Mouse (Mus musculus) liver, adult 2 months (tissue): ENCODE measurements around the gene Piwil4. TPM values are rescaled to one million over a fixed set of nuclear protein-coding genes. Genes with fewer than 3 reads are reported as not detected.

ENCODE experiments used
- DNase-seq: peaks from one replicate; pipeline ENCODE4 v3.0.0-alpha.2; 2011; ENCODE audit warnings: low read depth, low spot score; ENCODE audit errors: extremely low read depth
- H3K27ac ChIP-seq: fragments of 200-500 bp; replicated peaks from 2 replicates; pipeline ENCODE4 v1.5.1; 2012; ENCODE audit warnings: low read depth, mild to moderate bottlenecking, control low read depth, inconsistent platforms, low read length; ENCODE audit not compliant: insufficient read depth
- H3K27me3 ChIP-seq: fragments of 200-500 bp; 2 replicates; pipeline ENCODE4 v1.6.1; 2012; ENCODE audit warnings: mild to moderate bottlenecking, moderate library complexity, low read length, inconsistent platforms; ENCODE audit not compliant: control insufficient read depth, insufficient read depth
- H3K36me3 ChIP-seq: fragments of 200-500 bp; 2 replicates; pipeline ENCODE4 v1.6.1; 2012; ENCODE audit warnings: low read length, inconsistent platforms; ENCODE audit not compliant: control insufficient read depth, insufficient read depth
- H3K4me1 ChIP-seq: fragments of 200-500 bp; 2 replicates; pipeline ENCODE4 v1.6.1; 2011; ENCODE audit warnings: low read length; ENCODE audit not compliant: control insufficient read depth, insufficient read depth
- H3K4me3 ChIP-seq: fragments of 200-500 bp; 2 replicates; pipeline ENCODE4 v1.5.1; 2011; ENCODE audit warnings: low read depth, mild to moderate bottlenecking, control low read depth, low read length, moderate library complexity; ENCODE audit not compliant: insufficient read depth
- H3K79me2 ChIP-seq: fragments of 200-500 bp; 2 replicates; pipeline ENCODE4 v1.6.1; 2012; ENCODE audit warnings: inconsistent platforms, mild to moderate bottlenecking, low read length, moderate library complexity; ENCODE audit not compliant: control insufficient read depth, insufficient read depth
- H3K9ac ChIP-seq: fragments of 200-500 bp; 2 replicates; pipeline ENCODE4 v1.6.1; 2012; ENCODE audit warnings: low read depth, mild to moderate bottlenecking, control low read depth, inconsistent platforms, low read length
- CTCF ChIP-seq: fragments of 200-500 bp; IDR thresholded peaks from 2 replicates; pipeline ENCODE4 v1.5.1; 2011; ENCODE audit warnings: low read depth, low read length, control low read depth
- POLR2A ChIP-seq: fragments of 200-500 bp; IDR thresholded peaks from 2 replicates; pipeline ENCODE4 v1.6.1; 2011; ENCODE audit warnings: low read length, control low read depth; ENCODE audit not compliant: insufficient read depth; ENCODE audit errors: extremely low read depth
- WGBS: fragments of 180-500 bp; shearing (Covaris S2); methylation state at CpG from one replicate; pipeline ENCODE4 v1.1.7; 2018; 5-methylcytosine and 5-hydroxymethylcytosine counted together
- polyA plus RNA-seq: library from polyadenylated mRNA; depleted of rRNA; stranded (reverse); fragments of >200 nt; gene quantifications from 2 replicates; pipeline ENCODE4 v1.2.3, GENCODE M21; 2012
- total RNA-seq: library from RNA; depleted of rRNA; stranded (reverse); fragments of >200 nt; gene quantifications from 2 replicates; pipeline ENCODE4 v1.2.3, GENCODE M21; 2014

Gene Piwil4
- total and polyA plus RNA-seq, 2 experiments: not detected

- 78% methylated on average over 7 of the region's 7 CpGs for WGBS
- H3K27ac ChIP-seq: no peak overlapping the region
- no peak for TF ChIP-seq POLR2A
- no peak for TF ChIP-seq CTCF
- H3K9ac ChIP-seq: no peak overlapping the region
- H3K4me3 ChIP-seq: no peak overlapping the region
- H3K79me2 ChIP-seq: no peaks in the 10 kb centered on the region
- H3K4me1 ChIP-seq: no peaks in the 10 kb centered on the region
- H3K36me3 ChIP-seq: no peaks in the 10 kb centered on the region
- H3K27me3 ChIP-seq: no peaks in the 10 kb centered on the region
- DNase-seq: no peak
Observed at GRCm38 (mm10) chr9:14662876-14663275, 77.7 kb downstream of the Piwil4 start.

- DNase-seq: no peak
- 84% methylated on average over 9 of the region's 9 CpGs for WGBS
- Histone ChIP-seq H3K36me3 (no peaks in the 10 kb centered on the region), H3K27me3 (no peaks in the 10 kb centered on the region), H3K4me3 (no peak overlapping the region), H3K4me1 (no peaks in the 10 kb centered on the region), H3K79me2 (no peaks in the 10 kb centered on the region), H3K9ac (no peak overlapping the region), H3K27ac (no peak overlapping the region)
- TF ChIP-seq CTCF: no peak
- TF ChIP-seq POLR2A: no peak
Observed at GRCm38 (mm10) chr9:14662138-14662537, 78.4 kb downstream of the Piwil4 start.

- no peaks in the 10 kb centered on the region for H3K27me3 ChIP-seq
- 46% methylated on average over 2 of the region's 2 CpGs for WGBS
Observed at GRCm38 (mm10) chr9:14657926-14658325, 82.6 kb downstream of the Piwil4 start.

GRCm38 (mm10) chr9:14654010-14654409 lies 86.5 kb downstream of the Piwil4 start:
- no peak overlapping the region for H3K4me3 ChIP-seq
- no peak overlapping the region for H3K9ac ChIP-seq
- no peaks in the 10 kb centered on the region for H3K4me1 ChIP-seq
- no peaks in the 10 kb centered on the region for H3K27me3 ChIP-seq
- H3K36me3 ChIP-seq: no peaks in the 10 kb centered on the region
- peak; percentile 8 for DNase-seq
- H3K79me2 ChIP-seq: no peaks in the 10 kb centered on the region
- 85% methylated on average over 2 of the region's 2 CpGs for WGBS
- no peak overlapping the region for H3K27ac ChIP-seq
- no peak for TF ChIP-seq CTCF
- no peak for TF ChIP-seq POLR2A

More at GRCm38 (mm10) chr9:14657926-14658325, 82.6 kb downstream of the Piwil4 start:
- no peak for DNase-seq
- Histone ChIP-seq H3K4me3 (no peak overlapping the region), H3K36me3 (no peaks in the 10 kb centered on the region), H3K4me1 (no peaks in the 10 kb centered on the region), H3K9ac (no peak overlapping the region), H3K27ac (no peak overlapping the region), H3K79me2 (no peaks in the 10 kb centered on the region)
- TF ChIP-seq POLR2A: no peak
- no peak for TF ChIP-seq CTCF

GRCm38 (mm10) chr9:14652761-14653160 lies 87.8 kb downstream of the Piwil4 start:
- Histone ChIP-seq H3K4me1 (no peaks in the 10 kb centered on the region), H3K4me3 (no peak overlapping the region), H3K27ac (no peak overlapping the region), H3K36me3 (no peaks in the 10 kb centered on the region), H3K27me3 (no peaks in the 10 kb centered on the region), H3K79me2 (no peaks in the 10 kb centered on the region), H3K9ac (no peak overlapping the region)
- 81% methylated on average over 1 of the region's 1 CpGs for WGBS
- TF ChIP-seq CTCF (no peak), POLR2A (no peak)
- peak; percentile 25 for DNase-seq

- TF ChIP-seq CTCF (no peak), POLR2A (no peak)
- Histone ChIP-seq H3K9ac (no peak overlapping the region), H3K27me3 (no peaks in the 10 kb centered on the region), H3K4me3 (no peak overlapping the region), H3K79me2 (no peaks in the 10 kb centered on the region), H3K27ac (no peak overlapping the region), H3K36me3 (no peaks in the 10 kb centered on the region), H3K4me1 (no peaks in the 10 kb centered on the region)
- no peak for DNase-seq
- 86% methylated on average over 8 of the region's 8 CpGs for WGBS
Observed at GRCm38 (mm10) chr9:14647849-14648248, 92.7 kb downstream of the Piwil4 start.
